Mouse (Mus musculus): ENCODE measurements around the gene Fbxw8.

Fbxw8 gene

DNA sequence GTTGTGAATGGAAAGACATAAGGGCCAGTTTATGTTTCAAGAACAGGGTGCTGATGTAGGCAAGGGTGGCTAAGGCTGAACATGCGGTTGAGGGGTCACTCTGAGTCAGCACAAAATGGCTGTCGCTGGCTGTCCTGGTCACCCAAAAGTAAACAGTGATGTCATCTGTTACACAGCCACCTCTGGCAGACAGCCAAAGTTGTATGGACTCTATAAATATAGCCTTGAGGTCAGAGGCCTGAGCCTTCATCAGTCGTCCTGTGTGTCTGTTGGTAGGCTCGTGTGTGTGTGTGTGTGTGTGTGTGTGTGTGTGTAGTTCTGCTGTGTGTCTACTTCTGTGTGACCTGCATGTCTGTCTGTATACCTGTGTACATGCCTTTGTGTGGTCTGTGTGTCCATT, 1.7 kb upstream of the Fbxw8 start:
- no peak for DNase-seq (ENCODE audit: low read depth, low spot score)

DNA sequence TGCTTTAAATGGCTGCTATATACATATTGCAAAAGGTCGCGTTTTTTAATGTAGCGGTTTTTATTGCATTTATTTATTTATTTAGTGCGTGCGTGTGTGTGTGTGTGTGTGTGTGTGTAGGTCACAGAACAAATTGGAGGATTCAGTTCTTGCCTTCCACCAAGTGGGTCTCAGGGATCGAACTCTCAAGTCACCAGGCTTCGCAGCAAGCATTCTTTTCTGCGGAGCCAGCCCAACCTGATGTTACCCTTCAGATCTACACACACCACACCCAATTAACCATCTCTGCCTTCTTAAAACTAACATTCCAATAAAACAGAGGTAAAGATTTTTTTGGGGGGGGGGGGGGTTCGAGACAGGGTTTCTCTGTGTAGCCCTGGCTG, 292 bp upstream of the Fbxw8 start:
- DNase-seq (ENCODE audit: low read depth, low spot score), result no peak

DNA sequence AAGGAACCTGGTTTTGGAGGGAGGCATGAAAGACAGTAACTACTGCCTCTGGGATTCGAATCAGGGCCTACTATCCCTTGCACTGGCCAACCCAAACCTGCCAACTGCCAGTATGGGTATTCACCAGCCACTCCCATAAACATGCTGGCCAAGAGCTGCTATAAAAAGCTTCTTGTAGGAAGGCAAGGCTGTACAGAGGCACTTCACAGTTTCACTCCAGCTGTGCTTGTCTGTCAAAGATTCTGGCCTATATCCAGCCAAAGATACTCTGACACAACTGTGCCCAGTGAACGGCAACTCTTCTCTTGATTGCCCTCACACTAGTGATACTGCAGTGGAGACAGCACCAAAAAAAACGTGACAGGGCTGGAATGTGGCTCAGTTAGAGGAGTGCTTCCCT, 5.6 kb downstream of the Fbxw8 start:
- no peak for DNase-seq (ENCODE audit: low read depth, low spot score)

DNA sequence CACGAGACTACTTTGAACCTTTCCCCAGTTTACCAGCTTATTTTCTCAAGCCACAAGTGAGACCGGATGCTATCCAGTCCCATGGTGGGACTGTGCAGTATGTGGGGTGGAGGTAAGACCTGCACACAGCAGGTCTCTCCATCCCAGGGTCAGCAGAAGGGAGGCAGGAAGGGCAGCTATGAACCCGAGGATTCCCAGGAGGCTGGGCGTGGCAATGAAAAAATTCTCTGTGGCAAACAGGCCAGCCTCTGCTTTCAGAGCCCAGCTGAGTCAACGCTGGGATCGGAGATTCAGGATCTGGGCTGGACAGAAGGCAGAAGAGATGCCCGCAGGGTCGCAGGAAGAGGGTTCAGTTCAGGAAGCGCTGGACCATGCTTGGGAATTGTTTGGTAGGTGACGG, 8.0 kb downstream of the Fbxw8 start:
- no peak for DNase-seq (ENCODE audit: low read depth, low spot score)

DNA sequence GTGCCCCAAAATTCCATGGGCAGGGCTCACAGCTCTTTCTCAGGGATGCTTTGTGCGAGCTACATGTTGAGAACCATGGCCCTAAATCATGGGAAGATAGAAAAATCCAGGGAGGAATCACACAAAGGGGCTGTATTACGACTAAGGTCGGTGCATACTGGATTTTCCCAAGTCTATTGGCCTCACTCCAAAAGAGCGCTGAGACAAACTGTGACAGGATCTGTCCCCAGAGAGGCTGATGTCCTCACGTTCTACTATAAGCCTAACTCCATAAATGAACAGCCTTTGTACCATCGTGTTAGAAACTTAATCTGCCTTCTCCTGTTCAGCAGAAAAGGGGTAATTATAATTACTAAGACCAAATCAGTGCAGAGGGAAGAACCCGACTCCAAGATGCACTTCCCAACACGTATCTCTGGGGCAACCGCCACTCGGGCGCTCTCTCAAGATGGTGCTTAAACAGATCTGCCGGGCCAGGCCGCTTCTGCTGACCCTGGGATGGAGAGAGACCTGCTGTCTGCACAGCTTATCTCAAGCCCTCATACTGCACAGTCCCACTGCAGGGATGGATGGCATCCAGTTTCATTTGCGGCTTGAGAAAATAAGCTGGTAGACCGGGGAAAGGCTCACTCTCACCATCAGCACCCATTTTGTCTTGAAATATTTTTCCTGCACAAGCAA, 9.1 kb downstream of the Fbxw8 start:
- no peak for DNase-seq (ENCODE audit: low read depth, low spot score)

DNA sequence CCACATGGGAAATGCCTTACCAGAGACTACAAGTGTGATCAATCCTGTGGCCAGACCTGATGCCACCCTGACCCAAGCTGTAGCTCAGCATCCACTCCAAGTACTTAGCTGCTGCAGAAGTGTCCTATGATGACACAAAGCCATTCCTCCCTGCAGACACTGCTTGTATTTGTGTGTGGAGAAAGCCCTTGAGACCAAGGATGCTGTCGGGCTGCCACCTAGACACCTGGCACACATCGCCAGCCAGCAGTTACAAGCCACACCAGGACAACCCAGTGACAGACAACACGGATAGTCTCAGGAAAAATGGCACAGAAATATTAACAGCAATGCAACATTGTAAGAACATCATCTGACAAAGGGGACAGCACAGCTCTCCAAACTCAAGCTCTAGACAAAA, 9.8 kb downstream of the Fbxw8 start:
- DNase-seq (ENCODE audit: low read depth, low spot score), result no peak

DNA sequence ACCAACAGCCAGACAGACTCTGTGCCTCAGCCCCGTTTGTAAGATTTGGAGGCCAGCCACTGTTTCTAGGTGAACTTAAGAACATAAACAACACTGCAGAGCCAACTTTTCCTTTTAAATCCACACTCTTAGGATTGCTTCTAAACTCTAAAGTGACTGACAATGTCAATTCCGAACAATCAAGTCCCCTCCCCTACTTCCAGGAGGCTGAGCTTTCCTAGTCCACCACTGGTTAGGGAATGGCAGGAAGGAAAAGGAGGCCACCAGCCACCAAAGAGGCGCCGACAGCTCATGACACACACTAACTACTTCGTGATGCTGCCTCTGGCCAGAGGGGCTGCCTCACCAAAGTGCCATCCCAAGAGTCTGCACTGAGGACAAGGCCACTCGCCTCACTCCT, 10.5 kb downstream of the Fbxw8 start:
- DNase-seq (ENCODE audit: low read depth, low spot score), result no peak

DNA sequence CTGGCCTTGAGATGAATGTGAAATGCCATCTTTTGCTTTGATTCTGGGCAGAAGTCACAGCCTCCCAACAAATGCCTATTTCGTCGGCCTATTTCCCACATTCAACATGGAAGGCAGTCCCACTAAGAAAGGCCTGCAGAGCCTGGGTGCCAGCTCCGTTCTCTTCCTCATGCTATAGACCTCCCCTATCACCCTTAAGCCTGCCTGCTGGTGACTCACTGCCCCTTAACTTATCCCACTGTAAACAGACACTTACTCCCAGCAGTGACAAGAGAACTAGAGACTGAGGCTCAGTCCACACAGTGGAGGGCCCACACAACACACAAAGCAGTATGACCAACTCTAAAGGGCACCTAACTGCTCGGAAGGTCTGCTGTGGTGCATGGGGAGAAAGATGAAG, 10.9 kb downstream of the Fbxw8 start:
- no peak for DNase-seq (ENCODE audit: low read depth, low spot score)

DNA sequence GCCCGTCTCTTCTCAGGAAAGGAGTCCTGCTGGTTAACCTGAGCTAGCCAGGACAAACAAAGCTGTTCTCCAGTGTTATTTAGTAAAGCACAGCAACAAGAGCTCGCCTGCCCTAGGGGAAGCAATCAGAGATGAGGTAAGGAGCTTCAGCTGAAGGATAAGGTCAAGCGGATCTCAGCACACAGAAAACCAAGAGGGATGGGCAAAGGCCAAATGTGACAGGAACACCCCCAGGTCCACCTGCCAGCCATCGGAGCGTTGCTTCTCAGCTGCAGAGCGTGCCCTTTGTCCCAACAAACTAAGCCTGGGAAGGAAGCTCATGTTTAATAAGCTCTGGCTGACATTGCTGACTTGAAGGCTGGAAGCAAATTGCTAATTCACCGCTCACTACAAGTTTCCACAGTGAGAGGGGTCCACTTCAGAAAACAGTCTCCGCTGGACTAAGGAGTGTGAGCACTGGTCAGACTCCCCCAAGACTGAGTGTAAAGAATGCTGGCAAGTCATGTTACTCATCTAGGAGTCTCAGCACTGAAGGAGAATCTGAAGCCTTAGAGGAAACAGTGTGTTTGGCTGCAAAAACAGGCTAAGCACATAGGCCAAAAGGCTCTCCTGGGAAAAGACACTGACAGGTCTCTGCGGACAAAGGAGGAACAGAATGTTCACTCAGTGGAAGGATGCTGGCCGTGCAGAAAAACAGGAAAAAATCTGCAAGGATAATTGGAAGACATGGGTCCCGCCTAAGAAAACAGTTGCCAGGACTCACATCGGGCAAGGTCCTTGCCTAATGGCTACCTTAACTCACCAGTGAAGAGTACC, 11.8 kb downstream of the Fbxw8 start:
- DNase-seq (ENCODE audit: low read depth, low spot score), result no peak

DNA sequence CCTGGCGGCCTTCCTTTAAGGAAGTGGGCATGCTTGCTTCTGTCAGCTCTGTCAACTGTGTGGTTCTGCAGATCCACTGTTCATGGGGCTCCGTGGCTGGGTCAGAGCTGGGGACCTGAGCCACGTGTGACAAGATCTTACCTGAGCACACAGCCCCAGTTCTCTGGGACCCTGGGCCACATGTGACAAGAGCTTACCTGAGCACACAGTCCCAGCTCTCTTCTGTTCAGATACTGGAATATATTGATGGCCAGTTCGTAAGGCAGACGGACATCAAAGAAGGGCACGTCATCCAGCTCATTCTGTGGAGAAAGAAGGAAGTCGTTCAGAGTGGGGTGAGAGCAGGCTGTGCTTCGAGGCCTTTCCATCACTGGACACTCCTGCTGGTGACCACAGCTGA, 12.8 kb downstream of the Fbxw8 start:
- no peak for DNase-seq (ENCODE audit: low read depth, low spot score)

DNA sequence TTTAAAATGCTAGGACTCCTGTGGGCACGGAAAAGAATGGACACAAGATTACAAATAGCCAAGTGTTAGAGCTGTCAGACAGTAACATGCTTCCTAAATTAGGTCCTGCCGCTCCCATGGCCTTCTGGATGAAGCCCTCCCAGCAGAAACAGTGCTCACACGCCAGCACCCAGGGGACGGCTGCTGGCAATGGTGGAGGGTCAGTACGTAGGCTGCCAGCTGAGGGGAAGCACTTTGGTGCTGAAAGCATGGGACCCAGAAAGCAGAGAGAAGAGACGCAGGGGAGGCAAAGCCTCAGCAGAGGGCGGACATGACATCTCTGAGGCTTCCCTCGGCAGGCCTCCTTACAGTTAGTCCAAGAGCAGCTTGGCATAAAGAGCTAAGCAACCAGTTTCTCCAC, 15.6 kb downstream of the Fbxw8 start:
- DNase-seq (ENCODE audit: low read depth, low spot score), result no peak

DNA sequence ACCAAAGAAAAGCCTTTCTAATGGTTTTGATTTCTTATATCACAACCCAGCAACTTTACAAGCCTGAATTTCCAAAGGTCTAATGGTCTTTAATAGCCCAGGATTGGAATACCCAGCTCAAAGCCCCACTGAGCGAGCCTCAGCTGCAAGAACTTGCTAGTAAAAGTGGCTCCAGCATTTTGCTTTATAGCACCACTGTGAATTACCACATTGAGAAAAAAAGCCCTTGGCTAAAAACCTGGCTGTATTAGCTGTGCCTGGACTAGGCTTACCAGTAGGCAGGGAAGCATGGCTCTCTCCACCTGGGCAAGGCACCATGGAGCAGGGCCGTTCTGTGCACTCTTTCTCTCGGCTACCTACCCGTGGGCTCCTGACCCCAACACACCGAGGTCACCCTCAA, 18.9 kb downstream of the Fbxw8 start:
- DNase-seq (ENCODE audit: low read depth, low spot score), result no peak

DNA sequence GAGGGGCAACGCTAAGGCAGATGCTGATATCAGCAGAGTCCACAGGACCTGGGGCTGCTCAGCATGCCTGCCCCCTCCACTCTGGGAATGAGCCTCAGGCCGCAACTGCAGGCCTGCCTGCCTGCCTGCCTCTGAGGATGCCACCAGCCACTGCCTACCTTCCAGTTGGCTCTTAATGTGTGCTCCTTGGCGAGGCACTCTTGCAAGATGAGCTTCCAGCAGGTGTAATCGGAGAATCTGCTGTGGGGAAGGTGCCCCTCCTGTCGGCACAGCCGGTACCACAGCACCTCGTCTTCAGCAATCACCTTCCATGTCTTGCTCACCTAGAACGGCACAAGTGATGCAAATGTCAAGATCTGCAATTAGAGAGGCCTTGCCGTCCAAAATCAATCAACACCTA, 26.6 kb downstream of the Fbxw8 start:
- DNase-seq (ENCODE audit: low read depth, low spot score), result no peak

DNA sequence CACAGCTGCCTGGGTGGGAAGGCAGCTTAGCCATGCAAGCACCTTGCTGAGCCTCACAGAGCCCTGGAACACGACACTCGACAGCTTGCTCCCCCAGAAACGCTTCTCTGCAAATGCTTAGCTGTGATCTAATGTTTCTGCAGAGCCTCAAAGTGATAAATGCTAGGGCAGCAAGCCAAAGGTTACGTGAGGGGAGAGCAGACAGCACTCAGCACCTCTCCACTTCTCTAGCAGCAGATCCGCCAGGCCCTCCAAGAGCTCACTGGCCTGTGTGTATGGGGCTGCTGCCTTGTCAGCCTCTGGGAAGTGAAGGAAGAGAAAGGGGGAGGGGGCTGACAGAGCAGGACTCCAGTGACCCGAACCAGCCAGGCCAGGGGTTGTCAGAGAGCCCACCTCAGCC, 27.1 kb downstream of the Fbxw8 start:
- DNase-seq (ENCODE audit: low read depth, low spot score), result no peak

DNA sequence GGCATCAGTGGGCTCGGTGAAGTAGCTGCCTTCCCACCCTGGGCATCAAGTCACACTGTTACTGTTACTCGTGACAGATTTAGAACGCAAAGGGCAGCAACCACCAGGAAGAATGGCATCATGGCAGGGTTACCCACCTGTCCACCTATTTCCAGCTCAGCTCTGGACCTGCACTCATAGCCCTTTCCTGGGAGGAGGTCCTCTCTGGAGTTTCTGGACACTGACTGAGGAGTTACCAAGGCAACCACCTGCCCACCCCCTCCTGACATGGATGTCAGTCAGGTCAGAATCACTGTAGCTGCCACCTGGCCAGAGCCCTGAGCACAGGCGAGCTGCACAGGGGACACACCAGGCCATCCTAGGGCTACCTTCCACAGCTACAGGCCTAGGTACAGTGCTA, 28.6 kb downstream of the Fbxw8 start:
- DNase-seq (ENCODE audit: low read depth, low spot score), result no peak

DNA sequence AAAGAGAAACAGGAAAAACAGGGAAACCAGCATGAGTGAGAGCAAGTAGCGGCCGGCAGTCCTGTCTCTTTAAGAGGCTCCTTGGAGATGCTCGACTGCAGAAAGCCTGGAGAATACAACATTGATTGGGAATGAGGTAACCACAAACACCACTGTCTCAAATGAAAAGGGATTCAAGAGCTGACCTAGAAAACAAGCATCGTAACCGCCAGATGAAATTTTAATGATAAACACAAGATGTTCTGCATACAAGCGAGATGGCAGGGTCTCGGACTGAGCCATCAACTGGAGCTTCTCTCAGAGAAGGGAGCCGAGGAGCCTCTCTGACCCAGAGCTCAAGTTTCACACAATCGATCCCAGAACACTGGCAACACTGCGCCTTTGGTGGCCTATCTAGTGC, 32.2 kb downstream of the Fbxw8 start:
- no peak for DNase-seq (ENCODE audit: low read depth, low spot score)

DNA sequence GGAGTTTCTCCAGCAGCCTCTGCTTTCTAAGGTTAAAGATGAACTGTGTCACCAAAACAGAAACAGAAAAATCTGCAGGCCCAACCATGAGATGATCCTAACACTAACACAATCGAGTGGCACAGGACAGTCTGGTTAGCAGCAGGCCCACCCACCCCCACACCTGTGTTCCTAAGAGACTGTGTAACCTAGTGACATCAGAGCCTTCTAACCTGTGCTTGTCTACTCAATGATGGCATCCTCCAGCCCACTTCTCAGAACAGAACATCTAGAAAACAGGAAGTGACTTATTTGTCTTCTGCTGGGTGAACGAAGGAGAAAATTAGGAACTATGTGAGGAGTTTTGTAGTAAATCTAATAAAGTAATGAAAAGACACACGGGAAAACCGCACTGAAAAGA, 33.3 kb downstream of the Fbxw8 start:
- DNase-seq (ENCODE audit: low read depth, low spot score), result no peak

DNA sequence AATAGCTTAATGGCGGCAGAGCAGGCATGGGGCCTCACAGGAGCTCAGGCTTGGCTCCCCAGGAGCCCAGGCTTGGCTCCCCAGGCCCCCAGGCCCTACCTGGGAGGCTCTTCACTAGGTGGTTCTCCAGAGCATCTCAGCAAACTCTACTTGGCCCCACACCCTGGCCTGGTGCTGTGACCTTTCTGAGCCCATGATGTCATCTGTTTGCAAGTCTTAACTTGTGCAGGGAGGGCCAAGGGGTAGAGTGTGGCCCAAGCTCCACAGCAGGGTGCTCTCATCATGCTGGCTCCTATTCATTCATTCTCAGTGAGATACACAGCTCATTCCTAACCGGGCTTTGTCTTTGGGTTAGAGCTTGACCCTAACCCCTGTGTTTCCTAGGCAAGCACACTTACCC, 34.6 kb downstream of the Fbxw8 start:
- no peak for DNase-seq (ENCODE audit: low read depth, low spot score)

DNA sequence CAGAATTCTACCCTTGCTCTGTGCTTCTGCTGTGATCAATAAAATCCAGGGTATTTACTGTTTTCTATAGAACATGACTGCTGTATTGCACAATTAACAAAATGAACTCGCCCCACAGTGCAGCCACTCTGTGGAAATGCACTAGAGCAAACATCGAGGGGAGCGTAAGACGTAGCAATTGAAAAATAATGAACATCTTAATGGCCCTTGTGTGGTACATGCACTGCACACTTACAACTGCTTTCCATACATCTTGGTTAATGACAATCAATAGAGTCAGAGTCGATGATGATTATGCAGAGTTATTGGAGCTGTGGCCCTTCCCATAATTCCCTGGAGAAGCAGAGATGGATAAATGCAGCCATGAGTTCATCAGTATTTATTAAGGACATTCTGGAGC, 36.3 kb downstream of the Fbxw8 start:
- DNase-seq (ENCODE audit: low read depth, low spot score), result no peak

DNA sequence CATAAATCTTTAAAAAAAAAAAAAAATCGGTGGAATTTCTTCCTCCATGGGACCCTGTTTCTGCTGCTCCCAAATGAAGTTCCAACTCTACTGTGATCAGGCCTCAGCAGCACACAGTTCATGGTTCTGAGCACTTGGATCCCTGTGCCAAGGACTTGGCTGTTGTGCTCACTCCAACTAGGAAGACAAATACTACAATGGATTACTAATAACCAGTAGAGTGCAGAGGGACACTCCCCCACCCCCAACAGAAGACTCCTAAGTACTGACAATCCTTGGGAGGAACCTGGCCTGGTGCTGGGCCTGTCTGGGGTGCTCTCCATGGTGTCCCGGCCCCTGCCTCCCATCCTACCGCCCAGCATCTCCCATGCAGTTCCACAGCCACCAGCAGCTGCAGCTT, 36.9 kb downstream of the Fbxw8 start:
- no peak for DNase-seq (ENCODE audit: low read depth, low spot score)

DNA sequence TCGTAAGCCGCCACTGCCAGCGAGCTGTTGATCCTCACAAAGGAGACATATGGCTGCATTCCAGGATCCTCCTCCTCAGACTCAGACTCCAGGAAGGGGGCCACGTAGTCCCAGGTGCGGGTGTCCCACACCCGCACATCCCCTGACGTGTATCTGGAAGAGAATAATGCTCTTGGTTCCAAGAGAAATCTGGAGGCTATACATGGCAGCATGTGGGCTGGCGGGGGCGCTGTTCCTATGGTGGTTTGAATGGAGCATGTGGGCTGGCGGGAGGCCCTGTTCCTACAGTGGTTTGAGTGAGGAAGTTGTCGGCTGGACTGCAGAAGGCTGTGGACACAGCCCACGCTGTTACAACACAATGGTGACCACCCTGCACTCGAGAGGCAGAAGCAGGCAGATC, 41.6 kb downstream of the Fbxw8 start:
- DNase-seq (ENCODE audit: low read depth, low spot score), result peak; percentile 13

DNA sequence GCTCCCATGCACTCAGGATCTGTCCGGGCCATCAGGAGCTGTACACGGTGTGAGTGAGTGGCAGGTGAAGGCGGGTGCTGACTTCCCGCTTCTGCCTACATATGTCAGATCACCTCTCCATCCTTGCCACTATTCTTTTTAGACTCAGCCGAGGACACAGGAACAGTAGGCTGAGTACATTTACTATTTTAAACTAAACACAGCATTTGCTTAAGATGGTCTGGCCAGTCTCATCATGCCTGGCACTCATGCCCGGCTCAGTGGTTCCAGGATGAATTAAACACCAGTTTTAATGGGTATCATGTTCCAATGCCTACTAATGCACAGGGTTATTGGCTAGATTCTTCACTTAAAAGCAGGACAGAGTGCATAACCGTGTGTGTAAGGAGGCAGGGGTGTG, 42.2 kb downstream of the Fbxw8 start:
- no peak for DNase-seq (ENCODE audit: low read depth, low spot score)

DNA sequence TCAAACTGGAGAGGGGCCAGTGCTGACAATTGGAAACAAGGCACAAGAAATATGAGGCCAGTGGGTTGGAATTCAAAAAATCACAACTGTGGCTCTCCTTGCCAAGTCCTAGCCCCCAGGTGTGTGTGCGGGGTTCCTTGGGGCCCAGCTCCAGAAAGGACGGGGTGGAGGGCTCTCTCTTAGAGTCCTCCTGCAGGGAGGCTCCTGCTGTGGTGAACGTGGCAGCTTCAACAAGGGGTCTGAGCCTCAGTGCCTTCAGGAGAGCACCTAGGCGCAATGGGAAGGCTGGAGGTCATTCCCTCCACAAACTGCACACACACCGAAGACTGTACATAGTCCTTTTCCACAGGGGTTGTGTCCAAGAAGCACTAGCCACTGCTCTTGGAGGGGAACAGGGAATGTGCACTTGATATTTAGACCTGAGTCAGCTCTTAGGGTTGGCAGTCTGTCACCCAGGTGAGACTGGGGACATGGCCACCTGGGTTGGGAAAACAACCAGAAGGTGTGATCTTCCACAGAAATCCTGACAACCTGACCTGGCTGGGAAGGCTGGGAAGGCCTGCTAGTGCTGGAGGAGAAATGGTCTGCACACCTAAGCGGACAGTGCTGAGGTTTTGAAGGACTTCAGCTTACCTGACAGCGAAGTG, 46.3 kb downstream of the Fbxw8 start:
- DNase-seq (ENCODE audit: low read depth, low spot score), result no peak
